Mouse (Mus musculus) large intestine, adult 2 months (tissue): ENCODE data around the gene Oxsm. TPM values are rescaled to one million over a fixed set of nuclear protein-coding genes. Genes with fewer than 3 reads are reported as not detected.

Experiments used
- polyA plus RNA-seq: library from polyadenylated mRNA; depleted of rRNA; stranded (reverse); fragments of >200 nt; gene quantifications from 2 replicates; pipeline ENCODE4 v1.2.3, GENCODE M21; 2012; rRNA removed

The Oxsm gene
- polyA plus RNA-seq, 1 experiment = 6.7 TPM

Other genes starting within 250 kb of the Oxsm start
- gene Ngly1, start 528 bp downstream of the Oxsm start, polyA plus RNA-seq = 21.7 and 35.9 TPM in 2 replicates
- gene Top2b, start 115.4 kb upstream of the Oxsm start, polyA plus RNA-seq = 6.5 and 8.9 TPM in 2 replicates